Mouse (Mus musculus): ENCODE results near the gene Cxcl3. TPM values are rescaled to one million over a fixed set of nuclear protein-coding genes. Genes with fewer than 3 reads are reported as not detected.

The Cxcl3 gene
- polyA plus RNA-seq, 1 experiment from 2014 or later: not detected

- H3K36me3 ChIP-seq (ENCODE audit: control insufficient read depth, insufficient read depth, low read length): no peaks in the 10 kb centered on the region
- H3K9me3 ChIP-seq (replicated peaks; ENCODE audit: control insufficient read depth, low read length): no peaks in the 10 kb centered on the region
- no peak overlapping the region for H3K9ac ChIP-seq (ENCODE audit: low read length)
- H3K4me1 ChIP-seq (ENCODE audit: control insufficient read depth, insufficient read depth, low read length): no peaks in the 10 kb centered on the region; the same call in 1 of the 2 replicates
- no peak overlapping the region for H3K27ac ChIP-seq (ENCODE audit: low read length)
- H3K27me3 ChIP-seq (ENCODE audit: control insufficient read depth, insufficient read depth, low read length): no peaks in the 10 kb centered on the region
- H3K4me2 ChIP-seq (ENCODE audit: low read depth, low read length): no peak overlapping the region
- H3K4me3 ChIP-seq (replicated peaks; ENCODE audit: low read length): no peak overlapping the region
- no peak for ATAC-seq (ENCODE audit: insufficient read depth, low FRiP score)
Observed at GRCm38 (mm10) chr5:90819756-90820155, 33.9 kb downstream of the Cxcl3 start.

- H3K27ac ChIP-seq (ENCODE audit: low read length): peak overlapping the region; percentile 58
- H3K4me2 ChIP-seq (ENCODE audit: low read depth, low read length): peak overlapping the region; percentile 38
- H3K4me3 ChIP-seq (replicated peaks; ENCODE audit: low read length): no peak overlapping the region; the same call in 1 of the 2 replicates
- no peaks in the 10 kb centered on the region for H3K27me3 ChIP-seq (ENCODE audit: control insufficient read depth, insufficient read depth, low read length)
- 33% methylated on average over 11 of the region's 11 CpGs for WGBS
- no peaks in the 10 kb centered on the region for H3K36me3 ChIP-seq (ENCODE audit: control insufficient read depth, insufficient read depth, low read length)
- peak; percentile 72; the same call in 1 of the 2 replicates for ATAC-seq (ENCODE audit: insufficient read depth, low FRiP score)
- H3K9ac ChIP-seq (ENCODE audit: low read length): peak overlapping the region; percentile 28; the same call in 1 of the 2 replicates
- H3K4me1 ChIP-seq (ENCODE audit: control insufficient read depth, insufficient read depth, low read length): 0 out of 2 replicates have a peak, but pooled peaks cover 6% of the 10 kb centered on the region
- no peaks in the 10 kb centered on the region for H3K9me3 ChIP-seq (replicated peaks; ENCODE audit: control insufficient read depth, low read length)
Observed at GRCm38 (mm10) chr5:90832145-90832767, 46.4 kb downstream of the Cxcl3 start.

- Histone ChIP-seq H3K9ac (ENCODE audit: low read length) (no peak overlapping the region), H3K36me3 (ENCODE audit: control insufficient read depth, insufficient read depth, low read length) (no peaks in the 10 kb centered on the region), H3K27ac (ENCODE audit: low read length) (peak overlapping the region; percentile 58), H3K27me3 (ENCODE audit: control insufficient read depth, insufficient read depth, low read length) (no peaks in the 10 kb centered on the region), H3K9me3 (replicated peaks; ENCODE audit: control insufficient read depth, low read length) (no peaks in the 10 kb centered on the region), H3K4me2 (ENCODE audit: low read depth, low read length) (peak overlapping the region; percentile 38), H3K4me1 (ENCODE audit: control insufficient read depth, insufficient read depth, low read length) (0 out of 2 replicates have a peak, but pooled peaks cover 6% of the 10 kb centered on the region), H3K4me3 (replicated peaks; ENCODE audit: low read length) (no peak overlapping the region; the same call in 1 of the 2 replicates)
- 76% methylated on average over 8 of the region's 8 CpGs for WGBS
- no peak for ATAC-seq (ENCODE audit: insufficient read depth, low FRiP score)
Observed at GRCm38 (mm10) chr5:90832768-90833388, 47.0 kb downstream of the Cxcl3 start.

- 84% methylated on average over 4 of the region's 4 CpGs for WGBS
- no peaks in the 10 kb centered on the region for H3K36me3 ChIP-seq (ENCODE audit: control insufficient read depth, insufficient read depth, low read length)
- no peaks in the 10 kb centered on the region for H3K9me3 ChIP-seq (replicated peaks; ENCODE audit: control insufficient read depth, low read length)
- H3K27ac ChIP-seq (ENCODE audit: low read length): no peak overlapping the region
- ATAC-seq (ENCODE audit: insufficient read depth, low FRiP score): no peak
- H3K9ac ChIP-seq (ENCODE audit: low read length): no peak overlapping the region
- 0 out of 2 replicates have a peak, but pooled peaks cover 6% of the 10 kb centered on the region for H3K4me1 ChIP-seq (ENCODE audit: control insufficient read depth, insufficient read depth, low read length)
- H3K27me3 ChIP-seq (ENCODE audit: control insufficient read depth, insufficient read depth, low read length): no peaks in the 10 kb centered on the region
- H3K4me2 ChIP-seq (ENCODE audit: low read depth, low read length): no peak overlapping the region
- H3K4me3 ChIP-seq (replicated peaks; ENCODE audit: low read length): no peak overlapping the region
Observed at GRCm38 (mm10) chr5:90834436-90834835, 48.5 kb downstream of the Cxcl3 start.

GRCm38 (mm10) chr5:90838582-90838981, 52.7 kb downstream of the Cxcl3 start:
- H3K4me3 ChIP-seq (replicated peaks; ENCODE audit: low read length): no peak overlapping the region
- no peaks in the 10 kb centered on the region for H3K4me1 ChIP-seq (ENCODE audit: control insufficient read depth, insufficient read depth, low read length)
- H3K27ac ChIP-seq (ENCODE audit: low read length): no peak overlapping the region
- no peak overlapping the region for H3K4me2 ChIP-seq (ENCODE audit: low read depth, low read length)
- H3K9me3 ChIP-seq (replicated peaks; ENCODE audit: control insufficient read depth, low read length): no peaks in the 10 kb centered on the region
- no peaks in the 10 kb centered on the region for H3K36me3 ChIP-seq (ENCODE audit: control insufficient read depth, insufficient read depth, low read length)
- no peaks in the 10 kb centered on the region for H3K27me3 ChIP-seq (ENCODE audit: control insufficient read depth, insufficient read depth, low read length)
- no peak overlapping the region for H3K9ac ChIP-seq (ENCODE audit: low read length)
- WGBS: 59% methylated on average over 5 of the region's 5 CpGs
- ATAC-seq (ENCODE audit: insufficient read depth, low FRiP score): no peak

Small RNA genes lying within 50 kb of the gene (microRNA-seq; reads per million reads assigned to microRNA genes)
- gene Gm24322: not detected

Other genes with a start within 250 kb of the Cxcl3 start
- gene 5830473C10Rik, start 225.0 kb upstream of the Cxcl3 start, polyA plus RNA-seq (2015; fragmentation: Nextera tagmentation; extraction: Ambion mirVana): 0.12 and 0.14 TPM in 2 replicates
- 10.3 and 12.3 TPM in 2 replicates for gene Rassf6, start 145.4 kb upstream of the Cxcl3 start, polyA plus RNA-seq (2015; fragmentation: Nextera tagmentation; extraction: Ambion mirVana)
- gene Cxcl5, start 26.7 kb upstream of the Cxcl3 start, polyA plus RNA-seq (2015; fragmentation: Nextera tagmentation; extraction: Ambion mirVana): 0.19 TPM in 1 of 2 replicates, not detected in the other
- gene Ppbp, start 17.6 kb upstream of the Cxcl3 start, polyA plus RNA-seq (2015; fragmentation: Nextera tagmentation; extraction: Ambion mirVana): 3.2 and 4.3 TPM in 2 replicates
- gene Pf4, start 13.7 kb upstream of the Cxcl3 start, polyA plus RNA-seq (2015; fragmentation: Nextera tagmentation; extraction: Ambion mirVana): 80.0 and 96.2 TPM in 2 replicates
- gene Cxcl15, start 8.4 kb downstream of the Cxcl3 start, polyA plus RNA-seq (2015; fragmentation: Nextera tagmentation; extraction: Ambion mirVana): 1.9 and 2.3 TPM in 2 replicates
- 0.94 and 1.1 TPM in 2 replicates for gene Cxcl1, start 105.1 kb downstream of the Cxcl3 start, polyA plus RNA-seq (2015; fragmentation: Nextera tagmentation; extraction: Ambion mirVana)
- gene Cxcl2, start 117.8 kb downstream of the Cxcl3 start, polyA plus RNA-seq (2015; fragmentation: Nextera tagmentation; extraction: Ambion mirVana): not detected in 2 replicates
- gene Mthfd2l, start 145.0 kb downstream of the Cxcl3 start, polyA plus RNA-seq (2015; fragmentation: Nextera tagmentation; extraction: Ambion mirVana): 26.9 and 32.9 TPM in 2 replicates
- gene Epgn, start 241.4 kb downstream of the Cxcl3 start, polyA plus RNA-seq (2015; fragmentation: Nextera tagmentation; extraction: Ambion mirVana): not detected in 2 replicates